Mouse (Mus musculus): ENCODE measurements around the gene Rap2c. TPM values are rescaled to one million over a fixed set of nuclear protein-coding genes. Genes with fewer than 3 reads are reported as not detected.

The Rap2c gene
- polyA plus RNA-seq (2015; fragmentation: Nextera tagmentation; extraction: Ambion mirVana), result 18.0 TPM in 2 replicates

- H3K27ac ChIP-seq (ENCODE audit: low read length), result peak within 1 kb of the TSS; percentile 95
- 12% methylated on average over 53 of the region's 92 CpGs for WGBS
- peak within 1 kb of the TSS; percentile 54 for H3K4me2 ChIP-seq (ENCODE audit: low read depth, low read length)
- H3K36me3 ChIP-seq (ENCODE audit: control insufficient read depth, insufficient read depth, low read length), result no peaks in the 10 kb centered on the region
- H3K9ac ChIP-seq (ENCODE audit: low read length), result peak within 1 kb of the TSS; percentile 86
- H3K9me3 ChIP-seq (replicated peaks; ENCODE audit: control insufficient read depth, low read length), result no peaks in the 10 kb centered on the region
- H3K4me3 ChIP-seq (replicated peaks; ENCODE audit: low read length), result peak within 1 kb of the TSS; percentile 59
- H3K27me3 ChIP-seq (ENCODE audit: control insufficient read depth, insufficient read depth, low read length), result no peaks in the 10 kb centered on the region; the same call in 1 of the 2 replicates
- no peaks in the 10 kb centered on the region; the same call in 1 of the 2 replicates for H3K4me1 ChIP-seq (ENCODE audit: control insufficient read depth, insufficient read depth, low read length)
- ATAC-seq (ENCODE audit: insufficient read depth, low FRiP score), result peak; percentile 78
These were observed at the start of gene Rap2c for GRCm38 (mm10) chrX:51017851-51018785. TSS of gene Rap2c (minus strand) at chrX:51018018.

DNA sequence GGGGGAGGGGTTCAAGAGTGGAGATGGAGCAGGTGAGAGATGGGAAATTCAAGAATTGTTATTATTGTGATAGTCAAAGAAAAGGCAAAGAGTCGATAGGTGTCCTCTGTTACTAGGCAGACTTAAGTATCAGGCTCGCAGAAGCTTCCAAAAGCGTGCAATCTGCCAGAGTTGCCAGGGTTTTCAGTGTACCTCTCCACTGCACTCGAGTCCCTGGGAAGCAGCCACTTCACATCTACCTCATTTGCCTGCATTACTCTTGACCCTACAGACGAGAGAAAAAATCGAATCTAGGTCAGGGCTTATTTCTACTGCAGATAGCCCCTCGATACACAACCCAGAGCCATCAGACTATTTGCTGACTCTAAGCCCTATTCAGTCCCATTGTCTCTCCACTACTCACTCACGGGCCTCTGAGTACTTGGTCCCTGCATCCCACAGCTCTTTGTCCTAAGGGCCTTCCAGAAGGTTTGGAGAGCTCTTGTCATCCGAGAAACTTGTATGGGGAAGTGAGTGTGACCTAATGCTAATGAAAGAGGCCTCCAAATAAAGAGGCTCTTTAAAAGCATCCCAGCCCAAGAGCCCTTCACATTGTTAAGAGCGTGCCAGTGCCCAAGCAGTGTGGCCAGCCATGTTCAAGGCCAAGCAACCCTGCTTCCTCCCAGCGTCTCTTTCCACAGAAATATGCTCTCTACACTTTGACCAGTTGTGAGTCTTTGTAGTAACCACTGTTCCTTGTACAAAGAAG is 48.9 kb upstream of the Rap2c start:
- ATAC-seq (ENCODE audit: insufficient read depth, low FRiP score), result no peak
- WGBS, result 77% methylated on average over 11 of the region's 11 CpGs
- Histone ChIP-seq H3K36me3 (ENCODE audit: control insufficient read depth, insufficient read depth, low read length) (no peaks in the 10 kb centered on the region), H3K9ac (ENCODE audit: low read length) (no peak overlapping the region), H3K4me2 (ENCODE audit: low read depth, low read length) (no peak overlapping the region), H3K27me3 (ENCODE audit: control insufficient read depth, insufficient read depth, low read length) (no peaks in the 10 kb centered on the region), H3K9me3 (replicated peaks; ENCODE audit: control insufficient read depth, low read length) (no peaks in the 10 kb centered on the region), H3K4me1 (ENCODE audit: control insufficient read depth, insufficient read depth, low read length) (no peaks in the 10 kb centered on the region), H3K4me3 (replicated peaks; ENCODE audit: low read length) (no peak overlapping the region), H3K27ac (ENCODE audit: low read length) (no peak overlapping the region)

- Histone ChIP-seq H3K4me3 (replicated peaks; ENCODE audit: low read length) (no peak overlapping the region), H3K9ac (ENCODE audit: low read length) (no peak overlapping the region), H3K36me3 (ENCODE audit: control insufficient read depth, insufficient read depth, low read length) (no peaks in the 10 kb centered on the region), H3K27ac (ENCODE audit: low read length) (no peak overlapping the region), H3K4me1 (ENCODE audit: control insufficient read depth, insufficient read depth, low read length) (no peaks in the 10 kb centered on the region), H3K4me2 (ENCODE audit: low read depth, low read length) (no peak overlapping the region), H3K27me3 (ENCODE audit: control insufficient read depth, insufficient read depth, low read length) (no peaks in the 10 kb centered on the region), H3K9me3 (replicated peaks; ENCODE audit: control insufficient read depth, low read length) (no peaks in the 10 kb centered on the region)
- no peak for ATAC-seq (ENCODE audit: insufficient read depth, low FRiP score)
- WGBS, result 19% methylated on average over 6 of the region's 6 CpGs
These were observed 48.0 kb upstream of the Rap2c start for GRCm38 (mm10) chrX:51065773-51066172.

DNA sequence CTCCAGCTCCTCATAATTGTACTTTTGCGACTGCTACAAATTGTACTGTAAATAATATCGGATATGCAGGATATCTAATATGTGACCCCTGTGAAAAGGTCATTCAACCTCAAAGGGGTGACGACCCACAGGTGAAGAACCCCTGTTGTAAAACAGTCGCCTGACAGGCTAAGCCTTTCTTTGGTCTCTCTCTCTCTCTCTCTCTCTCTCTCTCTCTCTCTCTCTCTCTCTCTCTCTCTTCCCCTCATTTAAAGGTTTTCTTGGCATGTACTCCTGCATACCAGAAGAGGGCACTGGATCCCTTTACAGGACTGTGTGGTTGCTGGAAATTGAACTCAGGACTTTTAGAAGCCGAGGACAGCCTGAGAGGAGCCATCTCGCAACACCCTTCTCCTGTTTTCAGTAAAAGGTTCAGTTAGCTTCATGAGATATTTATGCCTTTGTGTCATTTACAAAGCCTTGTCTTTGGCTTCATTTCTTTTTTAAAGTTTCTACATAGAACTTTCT is 47.4 kb upstream of the Rap2c start:
- Histone ChIP-seq H3K4me3 (replicated peaks; ENCODE audit: low read length) (no peak overlapping the region), H3K4me2 (ENCODE audit: low read depth, low read length) (no peak overlapping the region), H3K9me3 (replicated peaks; ENCODE audit: control insufficient read depth, low read length) (no peaks in the 10 kb centered on the region), H3K27me3 (ENCODE audit: control insufficient read depth, insufficient read depth, low read length) (no peaks in the 10 kb centered on the region), H3K36me3 (ENCODE audit: control insufficient read depth, insufficient read depth, low read length) (no peaks in the 10 kb centered on the region), H3K4me1 (ENCODE audit: control insufficient read depth, insufficient read depth, low read length) (no peaks in the 10 kb centered on the region), H3K27ac (ENCODE audit: low read length) (no peak overlapping the region), H3K9ac (ENCODE audit: low read length) (no peak overlapping the region)
- no peak for ATAC-seq (ENCODE audit: insufficient read depth, low FRiP score)
- 57% methylated on average over 6 of the region's 6 CpGs for WGBS

DNA sequence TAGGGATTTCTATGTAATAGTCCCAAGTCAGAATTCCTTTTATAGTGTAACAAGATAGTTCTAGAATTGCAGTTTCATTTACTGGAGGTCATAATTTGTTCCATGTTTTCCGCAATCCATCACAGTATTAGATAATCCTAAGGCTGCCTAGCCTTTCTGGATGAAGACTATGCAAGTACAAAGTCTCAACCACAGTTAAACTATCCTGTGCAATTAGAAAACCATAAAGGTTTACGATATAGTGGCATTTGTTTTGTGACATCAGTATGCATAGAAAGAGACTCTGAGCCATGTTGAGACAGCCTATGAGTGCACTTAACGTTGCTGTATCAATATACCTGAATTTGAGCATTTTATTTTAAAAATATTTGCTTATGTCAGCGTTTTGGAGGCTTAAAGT is 42.4 kb upstream of the Rap2c start:
- WGBS, result 67% methylated on average over 4 of the region's 4 CpGs
- Histone ChIP-seq H3K36me3 (ENCODE audit: control insufficient read depth, insufficient read depth, low read length) (no peaks in the 10 kb centered on the region), H3K27me3 (ENCODE audit: control insufficient read depth, insufficient read depth, low read length) (no peaks in the 10 kb centered on the region), H3K4me2 (ENCODE audit: low read depth, low read length) (no peak overlapping the region), H3K27ac (ENCODE audit: low read length) (no peak overlapping the region), H3K4me3 (replicated peaks; ENCODE audit: low read length) (no peak overlapping the region), H3K9ac (ENCODE audit: low read length) (no peak overlapping the region), H3K4me1 (ENCODE audit: control insufficient read depth, insufficient read depth, low read length) (no peaks in the 10 kb centered on the region), H3K9me3 (replicated peaks; ENCODE audit: control insufficient read depth, low read length) (no peaks in the 10 kb centered on the region)
- no peak for ATAC-seq (ENCODE audit: insufficient read depth, low FRiP score)

DNA sequence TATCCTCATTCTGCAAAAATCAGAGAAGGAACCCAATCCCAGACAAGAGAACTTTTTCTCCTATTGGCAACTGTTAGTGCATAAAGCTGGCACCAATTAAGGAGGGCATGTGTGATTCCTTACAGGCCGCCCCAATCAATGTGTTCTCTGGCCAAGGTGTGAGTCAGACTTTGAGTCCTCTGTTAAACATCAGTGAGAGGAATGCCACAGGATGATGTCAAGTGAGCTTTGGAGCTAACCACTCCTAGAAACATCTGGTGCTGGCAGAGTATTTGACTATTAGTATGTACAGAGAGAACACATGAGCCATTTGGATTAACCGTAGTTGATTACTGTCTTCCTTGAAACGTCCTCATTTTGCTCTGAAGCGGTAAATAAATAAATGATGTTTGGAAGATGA is 40.9 kb upstream of the Rap2c start:
- no peaks in the 10 kb centered on the region for H3K4me1 ChIP-seq (ENCODE audit: control insufficient read depth, insufficient read depth, low read length)
- no peak overlapping the region for H3K27ac ChIP-seq (ENCODE audit: low read length)
- H3K36me3 ChIP-seq (ENCODE audit: control insufficient read depth, insufficient read depth, low read length), result no peaks in the 10 kb centered on the region
- H3K27me3 ChIP-seq (ENCODE audit: control insufficient read depth, insufficient read depth, low read length), result no peaks in the 10 kb centered on the region
- H3K4me2 ChIP-seq (ENCODE audit: low read depth, low read length), result no peak overlapping the region
- no peak overlapping the region for H3K4me3 ChIP-seq (replicated peaks; ENCODE audit: low read length)
- no peaks in the 10 kb centered on the region for H3K9me3 ChIP-seq (replicated peaks; ENCODE audit: control insufficient read depth, low read length)
- ATAC-seq (ENCODE audit: insufficient read depth, low FRiP score), result no peak
- no peak overlapping the region for H3K9ac ChIP-seq (ENCODE audit: low read length)
- 65% methylated on average over 4 of the region's 4 CpGs for WGBS

DNA sequence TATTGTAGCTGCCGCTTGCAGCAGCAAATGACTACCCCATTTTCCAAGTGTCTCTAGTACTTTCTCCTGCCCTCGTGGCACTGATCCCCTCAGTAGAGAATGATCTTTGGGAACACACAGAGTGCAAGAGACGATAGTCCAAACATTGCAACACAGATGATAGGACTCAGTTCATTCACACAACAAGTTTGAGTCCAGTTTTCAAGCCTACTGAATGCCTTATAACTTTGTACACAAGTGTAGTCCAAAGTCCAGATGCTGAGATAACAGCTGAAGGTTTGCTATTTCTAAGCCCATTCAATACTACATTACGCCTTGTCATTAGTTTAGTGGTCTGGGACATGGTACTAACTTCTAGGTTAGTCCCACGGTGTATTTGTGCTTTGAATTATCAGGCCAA is 40.5 kb upstream of the Rap2c start:
- no peak overlapping the region for H3K27ac ChIP-seq (ENCODE audit: low read length)
- H3K36me3 ChIP-seq (ENCODE audit: control insufficient read depth, insufficient read depth, low read length), result no peaks in the 10 kb centered on the region
- H3K4me3 ChIP-seq (replicated peaks; ENCODE audit: low read length), result no peak overlapping the region
- ATAC-seq (ENCODE audit: insufficient read depth, low FRiP score), result no peak
- H3K4me1 ChIP-seq (ENCODE audit: control insufficient read depth, insufficient read depth, low read length), result no peaks in the 10 kb centered on the region
- H3K4me2 ChIP-seq (ENCODE audit: low read depth, low read length), result no peak overlapping the region
- no peak overlapping the region for H3K9ac ChIP-seq (ENCODE audit: low read length)
- WGBS, result 72% methylated on average over 5 of the region's 5 CpGs
- H3K9me3 ChIP-seq (replicated peaks; ENCODE audit: control insufficient read depth, low read length), result no peaks in the 10 kb centered on the region
- no peaks in the 10 kb centered on the region for H3K27me3 ChIP-seq (ENCODE audit: control insufficient read depth, insufficient read depth, low read length)

GRCm38 (mm10) chrX:51051680-51052461 is 34.1 kb upstream of the Rap2c start:
- no peaks in the 10 kb centered on the region for H3K4me1 ChIP-seq (ENCODE audit: control insufficient read depth, insufficient read depth, low read length)
- no peaks in the 10 kb centered on the region for H3K9me3 ChIP-seq (replicated peaks; ENCODE audit: control insufficient read depth, low read length)
- H3K36me3 ChIP-seq (ENCODE audit: control insufficient read depth, insufficient read depth, low read length), result no peaks in the 10 kb centered on the region
- peak; percentile 56 for ATAC-seq (ENCODE audit: insufficient read depth, low FRiP score)
- 63% methylated on average over 3 of the region's 3 CpGs for WGBS
- H3K27me3 ChIP-seq (ENCODE audit: control insufficient read depth, insufficient read depth, low read length), result no peaks in the 10 kb centered on the region
- H3K9ac ChIP-seq (ENCODE audit: low read length), result no peak overlapping the region
- no peak overlapping the region for H3K27ac ChIP-seq (ENCODE audit: low read length)
- H3K4me2 ChIP-seq (ENCODE audit: low read depth, low read length), result no peak overlapping the region
- H3K4me3 ChIP-seq (replicated peaks; ENCODE audit: low read length), result no peak overlapping the region
